ENCODE assay signal across 8 mouse cellular contexts in the genomic region with DNA sequence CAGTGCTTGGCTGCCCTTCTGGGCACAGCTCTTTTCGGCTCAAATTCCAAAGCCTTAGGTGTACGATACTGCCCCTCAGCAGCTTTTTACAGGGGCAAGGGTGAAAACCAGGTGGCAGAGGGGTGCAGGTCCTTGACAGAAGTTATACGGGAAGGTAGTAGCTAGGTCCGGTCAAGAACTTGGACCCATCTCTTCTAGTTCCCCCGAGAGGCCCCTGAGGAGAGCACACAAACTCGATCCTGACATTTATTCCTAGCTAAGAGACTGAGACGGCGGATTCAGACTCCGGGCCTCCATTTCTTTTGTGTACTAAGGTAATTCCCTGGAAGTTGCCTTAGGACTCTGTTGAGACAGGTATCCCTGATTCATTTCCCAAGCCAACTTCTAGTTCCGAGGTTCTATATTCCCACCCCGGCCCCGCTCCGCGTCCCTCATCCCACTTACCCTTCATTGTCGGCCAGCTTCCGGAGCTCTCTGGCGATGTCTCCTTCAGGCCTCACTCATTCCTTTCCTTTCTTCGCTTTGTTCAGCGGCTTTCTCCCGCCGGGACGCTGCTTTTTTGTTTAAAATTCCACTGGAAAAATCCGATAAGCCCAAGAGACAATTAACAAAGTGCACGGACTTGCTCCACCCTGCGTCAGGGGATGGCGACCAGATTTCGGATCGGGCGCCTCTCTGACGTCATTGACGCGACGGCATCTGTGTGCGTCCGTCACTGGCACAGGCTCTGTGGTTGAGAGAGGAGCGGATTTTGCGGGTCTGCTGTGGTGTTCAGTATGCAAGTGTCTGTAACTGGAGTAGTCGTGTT. TPM values are rescaled to one million over a fixed set of nuclear protein-coding genes. Genes with fewer than 3 reads are reported as not detected.
A peak's percentile ranks its signal among the peaks of the same experiment; 100 is the strongest.
DNase-seq lines count a peak whose midpoint lies in the region; ATAC-seq and TF ChIP-seq lines count a peak whose summit lies in the region.

Pop4 (minus strand) TSS at position 721 of the 808 bp plus-strand sequence.

- peak; percentile 88; the same call in 1 of the 2 replicates for TF ChIP-seq POLR2A in limb, embryonic 14.5 days (IDR thresholded peaks at IDR 0.05; ENCODE audit: borderline replicate concordance, extremely low read depth, insufficient read depth, insufficient read length)

- peak; percentile 85 for DNase-seq in 3T3-L1 (ENCODE audit: low read depth, low spot score)
- DNase-seq in adrenal gland, postnatal 4 days (ENCODE audit: low spot score in 2 of 2) = peak; percentile 74 to 82
- peak; percentile 95 for DNase-seq in embryonic facial prominence, embryonic 14.5 days (ENCODE audit: low spot score)
- DNase-seq in heart, adult 8-10 months (ENCODE audit: low spot score) = peak; percentile 90
- peak; percentile 90 for DNase-seq in kidney, adult 9 months
- DNase-seq in limb, embryonic 14.5 days (ENCODE audit: low spot score) = peak; percentile 90
- DNase-seq in midbrain, postnatal 0 days (ENCODE audit: low spot score) = peak; percentile 95
- peak; percentile 69 to 86 for DNase-seq in spleen, postnatal 14 days (ENCODE audit: low spot score in 2 of 2)

- no peaks in the 10 kb centered on the region for H3K9me3 ChIP-seq in embryonic facial prominence, embryonic 14.5 days (ENCODE audit: control insufficient read depth, low read length)
- H3K9me3 ChIP-seq in limb, embryonic 14.5 days (ENCODE audit: control insufficient read depth, low read length) = no peaks in the 10 kb centered on the region
- no peaks in the 10 kb centered on the region for H3K9me3 ChIP-seq in midbrain, postnatal 0 days (ENCODE audit: low read length)

- peak within 1 kb of the TSS; percentile 82 for H3K9ac ChIP-seq in embryonic facial prominence, embryonic 14.5 days (ENCODE audit: low read depth, low read length)
- H3K9ac ChIP-seq in limb, embryonic 14.5 days (ENCODE audit: low read depth, low read length, severe bottlenecking) = peak within 1 kb of the TSS; percentile 83
- peak within 1 kb of the TSS; percentile 77 for H3K9ac ChIP-seq in midbrain, postnatal 0 days (replicated peaks; ENCODE audit: low read length, poor library complexity, severe bottlenecking)

- H3K27ac ChIP-seq in embryonic facial prominence, embryonic 14.5 days (replicated peaks; ENCODE audit: low read depth, low read length) = peak within 1 kb of the TSS; percentile 49; the same call in 1 of the 2 replicates
- peak within 1 kb of the TSS; percentile 59 for H3K27ac ChIP-seq in limb, embryonic 14.5 days (replicated peaks; ENCODE audit: low read depth, low read length)
- peak within 1 kb of the TSS; percentile 67 for H3K27ac ChIP-seq in midbrain, postnatal 0 days (ENCODE audit: low read depth, low read length)

- H3K4me1 ChIP-seq in embryonic facial prominence, embryonic 14.5 days (ENCODE audit: control insufficient read depth, insufficient read depth, low read length) = peaks cover 10% of the 10 kb centered on the region; the same call in 1 of the 2 replicates
- H3K4me1 ChIP-seq in limb, embryonic 14.5 days (ENCODE audit: control insufficient read depth, insufficient read depth, low read length) = peaks cover 8% of the 10 kb centered on the region
- H3K4me1 ChIP-seq in midbrain, postnatal 0 days (ENCODE audit: insufficient read depth, low read length) = peaks cover 10% of the 10 kb centered on the region

- peak; percentile 33; the same call in 1 of the 2 replicates for TF ChIP-seq CTCF in midbrain, postnatal 0 days (IDR thresholded peaks at IDR 0.05)

- peak within 1 kb of the TSS; percentile 63 for H3K4me3 ChIP-seq in embryonic facial prominence, embryonic 14.5 days (ENCODE audit: low read depth, low read length)
- H3K4me3 ChIP-seq in limb, embryonic 14.5 days (replicated peaks; ENCODE audit: low read length) = peak within 1 kb of the TSS; percentile 58
- H3K4me3 ChIP-seq in midbrain, postnatal 0 days (ENCODE audit: low read depth, low read length) = peak within 1 kb of the TSS; percentile 83

- ATAC-seq in embryonic facial prominence, embryonic 14.5 days (ENCODE audit: low read depth) = peak; percentile 95
- peak; percentile 93 for ATAC-seq in limb, embryonic 14.5 days (ENCODE audit: low FRiP score, low read depth)
- peak; percentile 95 for ATAC-seq in midbrain, postnatal 0 days (ENCODE audit: low FRiP score)

- H3K36me3 ChIP-seq in embryonic facial prominence, embryonic 14.5 days (ENCODE audit: control insufficient read depth, insufficient read depth, low read length) = peaks cover 30% of the 10 kb centered on the region
- H3K36me3 ChIP-seq in limb, embryonic 14.5 days (ENCODE audit: control insufficient read depth, insufficient read depth, low read length) = peaks cover 25% of the 10 kb centered on the region
- H3K36me3 ChIP-seq in midbrain, postnatal 0 days (ENCODE audit: insufficient read depth, low read length) = peaks cover 19% of the 10 kb centered on the region

- WGBS in embryonic facial prominence, embryonic 14.5 days = 1% methylated on average over 38 of the region's 38 CpGs
- 1% methylated on average over 38 of the region's 38 CpGs for WGBS in limb, embryonic 14.5 days
- WGBS in midbrain, postnatal 0 days = under 1% methylated on average over 38 of the region's 38 CpGs

- H3K4me2 ChIP-seq in embryonic facial prominence, embryonic 14.5 days (ENCODE audit: low read depth, low read length) = peak within 1 kb of the TSS; percentile 54
- peak within 1 kb of the TSS; percentile 55 for H3K4me2 ChIP-seq in limb, embryonic 14.5 days (replicated peaks; ENCODE audit: low read depth, low read length, severe bottlenecking)
- H3K4me2 ChIP-seq in midbrain, postnatal 0 days (ENCODE audit: low read depth, low read length, poor library complexity, severe bottlenecking) = peak within 1 kb of the TSS; percentile 86

- H3K27me3 ChIP-seq in embryonic facial prominence, embryonic 14.5 days (replicated peaks; ENCODE audit: control insufficient read depth, insufficient read depth, low read length) = no peaks in the 10 kb centered on the region
- H3K27me3 ChIP-seq in limb, embryonic 14.5 days (ENCODE audit: control insufficient read depth, insufficient read depth, low read length) = no peaks in the 10 kb centered on the region
- no peaks in the 10 kb centered on the region for H3K27me3 ChIP-seq in midbrain, postnatal 0 days (ENCODE audit: insufficient read depth, low read length)

RNA-seq across cellular contexts. Expression of gene Pop4, which starts in this region (rescaled TPM):
- 10 to 100 TPM; 58.8 to 62.7 TPM for total RNA-seq in adrenal gland, postnatal 4 days (2021)
- 56.8 and 62.0 TPM in 2 replicates for polyA plus RNA-seq in embryonic facial prominence, embryonic 14.5 days (2014; fragmentation: Nextera tagmentation; extraction: Ambion mirVana)
- total RNA-seq in heart, adult 8-10 months (2022) = 10 to 100 TPM in 3 of 4 experiments, 1 to 10 TPM in 1; 8.2 to 12.2 (median 10.2) TPM
- polyA plus RNA-seq in limb, embryonic 14.5 days (2012; rRNA removed) = 44.1 and 46.0 TPM in 2 replicates
- 64.2 and 67.5 TPM in 2 replicates for polyA plus RNA-seq in limb, embryonic 14.5 days (2014; fragmentation: Nextera tagmentation; extraction: Ambion mirVana)
- 60.2 and 71.6 TPM in 2 replicates for total RNA-seq in midbrain, postnatal 0 days (2014; rRNA removed)
- polyA plus RNA-seq in midbrain, postnatal 0 days (2015; fragmentation: Nextera tagmentation; extraction: Ambion mirVana) = 72.0 and 73.1 TPM in 2 replicates

Comparison
In these comparisons a context has a peak if more than half of its experiments do, and no peak if none do; other contexts are left out.
1. Peak in every context shown above with its lines: DNase-seq, ATAC-seq, H3K4me3 ChIP-seq and H3K27ac ChIP-seq.